Mouse (Mus musculus): ENCODE results near the gene Prom2.

GRCm38 (mm10) chr2:127588897-127589296, 47.6 kb upstream of the Prom2 start:
- TF ChIP-seq CTCF (conservative IDR thresholded peaks at IDR 0.05; ENCODE audit: low read length) (no peak), POU5F1 (IDR thresholded peaks at IDR 0.05; ENCODE audit: borderline replicate concordance, low read length) (no peak)
